Mouse (Mus musculus) ES-E14 (cell line): ENCODE results near the gene Susd4. TPM values are rescaled to one million over a fixed set of nuclear protein-coding genes. Genes with fewer than 3 reads are reported as not detected.
A peak's percentile ranks its signal among the peaks of the same experiment; 100 is the strongest.

Experiments used
- DNase-seq: peaks from one replicate; pipeline ENCODE4 v3.0.0-alpha.2; 2013; ENCODE audit warnings: low read depth, low spot score
- H3K27ac ChIP-seq: 2 replicates; pipeline ENCODE4 v1.5.1; 2012; ENCODE audit warnings: low read depth, mild to moderate bottlenecking, low read length, moderate library complexity, mixed read lengths; ENCODE audit not compliant: poor library complexity, insufficient read depth, severe bottlenecking
- H3K36me3 ChIP-seq: 2 replicates; pipeline ENCODE4 v1.6.1; 2012; ENCODE audit warnings: mild to moderate bottlenecking, low read length, moderate library complexity, mixed read lengths; ENCODE audit not compliant: control insufficient read depth, poor library complexity, insufficient read depth, severe bottlenecking
- H3K4me1 ChIP-seq, 2 experiments: fragments of 150-350 bp in 1 of 2; sonication (generic) in 1 of 2; 2 replicates each; pipeline ENCODE4 v1.6.1; 2012; ENCODE audit warnings: low read length in 2 of 2, mild to moderate bottlenecking in 1 of 2, mixed read lengths in 1 of 2; ENCODE audit not compliant: control insufficient read depth in 2 of 2, insufficient read depth in 2 of 2, poor library complexity in 1 of 2
- H3K4me3 ChIP-seq, 2 experiments: fragments of 150-350 bp in 1 of 2; sonication (generic) in 1 of 2; 2 replicates each; pipeline ENCODE4 v1.5.1; 2012; ENCODE audit warnings: low read length in 2 of 2, low read depth in 1 of 2, mild to moderate bottlenecking in 1 of 2, mixed read lengths in 1 of 2; ENCODE audit not compliant: insufficient read depth in 1 of 2, poor library complexity in 1 of 2, severe bottlenecking in 1 of 2
- H3K9ac ChIP-seq: 2 replicates; pipeline ENCODE4 v1.6.1; 2012; ENCODE audit warnings: low read depth, mild to moderate bottlenecking, low read length, mixed read lengths; ENCODE audit not compliant: poor library complexity, insufficient read depth, severe bottlenecking
- H3K9me3 ChIP-seq: fragments of 150-350 bp; sonication (generic); 2 replicates; pipeline ENCODE4 v1.6.1; 2012; ENCODE audit warnings: low read depth, mild to moderate bottlenecking, low read length; ENCODE audit not compliant: control insufficient read depth, insufficient read depth
- CHD2 ChIP-seq: IDR thresholded peaks from 2 replicates; pipeline ENCODE4 v1.6.1; 2014; ENCODE audit warnings: mild to moderate bottlenecking, low read depth, low read length, inconsistent platforms
- HCFC1 ChIP-seq: IDR thresholded peaks from 2 replicates; pipeline ENCODE4 v1.6.1; 2012; ENCODE audit warnings: low read length, inconsistent platforms, borderline replicate concordance; ENCODE audit not compliant: insufficient read depth
- MAFK ChIP-seq: IDR thresholded peaks from 2 replicates; pipeline ENCODE4 v1.6.1; 2014; ENCODE audit warnings: mild to moderate bottlenecking, low read depth, low read length, inconsistent platforms; ENCODE audit not compliant: insufficient read depth
- ZC3H11A ChIP-seq: IDR thresholded peaks from 2 replicates; pipeline ENCODE4 v1.6.1; 2012; ENCODE audit warnings: low read depth, mild to moderate bottlenecking, inconsistent platforms, low read length, borderline replicate concordance
- ZNF384 ChIP-seq: IDR thresholded peaks from 2 replicates; pipeline ENCODE4 v1.6.1; 2012; ENCODE audit warnings: low read depth, low read length, inconsistent platforms
- in situ Hi-C, 2 experiments: fragments of 600-800 bp; cut with MboI; formaldehyde crosslinking; loops; one replicate each; pipeline ENCODE4 v1.15.1; 2025; ENCODE audit warnings: low sequenced_read_pairs in 2 of 2, inconsistent platforms in 1 of 2; ENCODE audit not compliant: unreplicated experiment in 2 of 2
- total RNA-seq: library from RNA; depleted of rRNA; stranded (reverse); fragments of 300-350 nt; gene quantifications from 2 replicates; pipeline ENCODE4 v1.2.3, GENCODE M21; 2012

Gene Susd4
- total RNA-seq, 1 experiment: 4.1 TPM

DNA sequence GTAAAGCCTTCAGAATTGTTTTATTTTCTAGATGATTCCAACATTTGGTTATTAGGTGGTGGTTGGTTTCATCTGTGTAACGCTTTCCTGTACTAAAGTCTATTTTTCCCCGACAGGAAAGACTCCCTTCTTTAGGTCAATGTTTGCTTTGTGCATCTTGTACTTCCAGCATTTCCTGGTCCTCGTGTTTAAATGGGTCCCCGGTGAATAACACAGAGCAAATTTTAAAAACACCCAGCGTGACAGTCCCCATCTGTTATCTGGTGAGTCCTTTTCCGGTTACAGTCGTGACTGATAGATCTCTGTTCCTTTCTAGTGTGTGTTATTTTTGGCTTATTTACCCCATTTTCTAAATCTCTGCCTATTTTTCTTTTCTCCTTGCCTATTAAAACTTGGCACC, 31.0 kb upstream of the Susd4 start:
- in situ Hi-C loops: no loop called here
- Histone ChIP-seq H3K4me3 (no peak overlapping the region), H3K9ac (no peak overlapping the region), H3K27ac (no peak overlapping the region), H3K4me1 (no peaks in the 10 kb centered on the region), H3K36me3 (no peaks in the 10 kb centered on the region), H3K9me3 (no peaks in the 10 kb centered on the region)
- TF ChIP-seq HCFC1 (no peak), ZC3H11A (no peak), CHD2 (no peak), MAFK (no peak), ZNF384 (no peak)
- DNase-seq: no peak

DNA sequence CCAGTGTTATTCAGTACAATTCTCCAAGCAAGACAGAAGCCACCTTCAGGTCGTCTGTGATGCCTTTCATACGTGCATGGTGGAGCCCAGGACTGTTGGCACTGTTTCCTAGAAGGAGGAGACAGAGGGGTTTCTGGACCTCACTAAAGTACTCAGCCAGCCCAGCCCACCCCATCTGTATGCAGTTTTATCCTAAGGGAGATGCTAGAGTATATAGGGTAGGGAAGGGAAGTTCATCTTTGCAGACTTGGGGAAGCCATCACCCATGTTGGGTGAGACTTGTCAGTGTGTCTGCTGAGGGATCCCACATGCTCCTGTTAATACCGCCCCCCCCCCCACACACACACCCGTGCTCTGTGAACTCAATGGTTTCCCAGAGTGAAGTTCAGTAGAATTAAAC, 27.8 kb upstream of the Susd4 start:
- Histone ChIP-seq H3K36me3 (no peaks in the 10 kb centered on the region), H3K9ac (no peak overlapping the region), H3K9me3 (no peaks in the 10 kb centered on the region), H3K27ac (no peak overlapping the region), H3K4me1 (no peaks in the 10 kb centered on the region), H3K4me3 (no peak overlapping the region)
- no peak for DNase-seq
- TF ChIP-seq CHD2 (no peak), HCFC1 (no peak), ZC3H11A (no peak), MAFK (no peak), ZNF384 (no peak)
- in situ Hi-C loops: no loop called here

- Histone ChIP-seq H3K36me3 (no peaks in the 10 kb centered on the region), H3K4me3 (peak overlapping the region in 1 of 2 experiments; percentile 53; a peak in 1 of 4 replicates), H3K4me1 (peaks cover 0 to 3% of the 10 kb centered on the region in 2 experiments; a peak in 1 of 4 replicates), H3K9me3 (no peaks in the 10 kb centered on the region), H3K27ac (no peak overlapping the region), H3K9ac (no peak overlapping the region)
- no peak for DNase-seq
- TF ChIP-seq ZC3H11A: no peak
- no peak for TF ChIP-seq ZNF384
- TF ChIP-seq CHD2: no peak
- no peak for TF ChIP-seq HCFC1
- TF ChIP-seq MAFK: no peak
- in situ Hi-C loops: no loop called here
Observed at GRCm38 (mm10) chr1:182747081-182747480, 16.6 kb upstream of the Susd4 start.

DNA sequence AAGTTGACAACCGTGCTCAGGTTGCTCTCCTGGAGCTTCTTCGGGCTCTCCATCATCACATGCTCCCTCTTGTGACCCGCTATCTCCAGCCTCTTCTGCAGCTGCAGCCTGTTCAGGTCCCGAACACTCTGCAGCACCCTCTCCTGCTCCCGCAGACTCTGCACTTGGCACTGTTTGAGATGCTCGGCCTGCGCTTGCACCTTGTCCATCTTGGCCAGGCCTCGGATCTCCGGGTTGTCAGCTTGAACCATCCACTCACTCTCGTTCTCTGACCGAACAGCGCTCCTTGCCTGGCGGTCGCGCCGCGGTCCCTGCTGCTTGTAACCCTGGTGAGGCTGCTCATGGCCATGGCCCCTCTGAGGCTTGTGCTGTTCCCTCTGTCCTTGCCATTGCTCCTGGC, 15.8 kb upstream of the Susd4 start:
- Histone ChIP-seq H3K9me3 (no peaks in the 10 kb centered on the region), H3K27ac (no peak overlapping the region), H3K9ac (no peak overlapping the region), H3K4me3 (peak overlapping the region; percentile 2 to 53; a peak in 3 of 4 replicates), H3K4me1 (peaks cover 0 to 3% of the 10 kb centered on the region in 2 experiments; a peak in 1 of 4 replicates), H3K36me3 (no peaks in the 10 kb centered on the region)
- in situ Hi-C loops: no loop called here
- DNase-seq: no peak
- no peak for TF ChIP-seq MAFK
- no peak for TF ChIP-seq ZC3H11A
- no peak for TF ChIP-seq ZNF384
- no peak for TF ChIP-seq CHD2
- TF ChIP-seq HCFC1: no peak

DNA sequence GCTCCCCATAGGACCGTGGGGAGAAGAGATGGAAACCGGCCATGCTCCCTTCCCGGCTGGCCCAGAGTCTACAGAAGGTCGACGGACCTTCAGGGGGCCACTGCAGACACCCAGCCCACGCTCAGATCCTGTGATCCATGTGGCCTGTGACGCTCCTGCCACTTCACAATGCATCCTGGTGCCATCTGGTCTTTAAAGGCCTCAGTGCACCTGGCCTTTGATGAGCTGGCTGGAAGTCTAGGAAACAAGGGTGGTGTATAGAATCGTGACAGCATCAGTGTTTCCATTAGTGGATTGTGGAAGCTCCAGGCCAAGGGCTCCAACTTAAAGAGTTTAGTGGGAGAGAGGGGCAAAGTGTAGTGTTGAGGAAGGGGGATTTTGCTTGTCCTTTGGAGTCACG, 14.6 kb upstream of the Susd4 start, which contains the start of gene Ccdc185:
Ccdc185 (minus strand) TSS at position 101 of the 400 bp plus-strand sequence.
- no peak within 1 kb of the TSS for H3K27ac ChIP-seq

More for the DNA sequence above, 14.6 kb upstream of the Susd4 start, which contains the start of gene Ccdc185:
- no peaks in the 10 kb centered on the region for H3K36me3 ChIP-seq
- H3K4me3 ChIP-seq: peak within 1 kb of the TSS; percentile 44 to 53
- H3K9me3 ChIP-seq: no peaks in the 10 kb centered on the region
- in situ Hi-C loops: no loop called here
- no peak for TF ChIP-seq CHD2
- H3K9ac ChIP-seq: no peak within 1 kb of the TSS
- H3K4me1 ChIP-seq: peaks cover 0 to 3% of the 10 kb centered on the region in 2 experiments; a peak in 1 of 4 replicates
- DNase-seq: no peak
